Mouse (Mus musculus) heart, embryonic 13.5 days (tissue): ENCODE data around the gene Fkbp4. TPM values are rescaled to one million over a fixed set of nuclear protein-coding genes. Genes with fewer than 3 reads are reported as not detected.
"Not testable (repeated sequence)": the region's sequence is repeated elsewhere in the genome, so short reads cannot be mapped to it uniquely, and the experiment has no call there.

Source experiments
- ATAC-seq: fragments of 200-750 bp; cut with Nextera tagmentation; 2 replicates; pipeline ENCODE4 v1.8.0; 2017; ENCODE audit warnings: moderate TSS enrichment; ENCODE audit not compliant: insufficient number of reproducible peaks, low FRiP score, low TSS enrichment; ENCODE audit errors: extremely low read depth
- H3K27ac ChIP-seq: fragments of 300-500 bp; sonication (generic); replicated peaks from 2 replicates; pipeline ENCODE4 v1.5.1; 2015; ENCODE audit warnings: moderate library complexity, mild to moderate bottlenecking, inconsistent platforms
- H3K27me3 ChIP-seq: fragments of 300-500 bp; sonication (generic); replicated peaks from 2 replicates; pipeline ENCODE4 v1.6.1; 2015; ENCODE audit warnings: mild to moderate bottlenecking, inconsistent platforms
- H3K36me3 ChIP-seq: fragments of 300-500 bp; sonication (generic); 2 replicates; pipeline ENCODE4 v1.6.1; 2015; ENCODE audit warnings: mild to moderate bottlenecking, inconsistent platforms
- H3K4me1 ChIP-seq: fragments of 300-500 bp; sonication (generic); 2 replicates; pipeline ENCODE4 v1.6.1; 2015; ENCODE audit warnings: inconsistent platforms
- H3K4me2 ChIP-seq: fragments of 300-500 bp; sonication (generic); 2 replicates; pipeline ENCODE4 v1.6.1; 2015; ENCODE audit warnings: inconsistent platforms, mild to moderate bottlenecking, moderate library complexity
- H3K4me3 ChIP-seq: fragments of 300-500 bp; sonication (generic); 2 replicates; pipeline ENCODE4 v1.5.1; 2015; ENCODE audit warnings: moderate library complexity, mild to moderate bottlenecking, inconsistent platforms
- H3K9ac ChIP-seq: fragments of 300-500 bp; sonication (generic); 2 replicates; pipeline ENCODE4 v1.6.1; 2015; ENCODE audit warnings: inconsistent platforms, mild to moderate bottlenecking, moderate library complexity
- H3K9me3 ChIP-seq: fragments of 300-500 bp; sonication (generic); 2 replicates; pipeline ENCODE4 v1.6.1; 2016; ENCODE audit warnings: inconsistent platforms
- WGBS: fragments of 180-500 bp; shearing (Covaris S2); methylation state at CpG from one replicate; pipeline ENCODE4 v1.1.7; 2015; ENCODE audit warnings: mixed read lengths; 5-methylcytosine and 5-hydroxymethylcytosine counted together
- polyA plus RNA-seq: library from polyadenylated mRNA; unstranded; fragments of >200 nt; fragmentation: Nextera tagmentation; extraction: Ambion mirVana; gene quantifications from 2 replicates; pipeline ENCODE4 v1.2.1, GENCODE M21; 2015

The Fkbp4 gene
- polyA plus RNA-seq, 1 experiment from 2014 or later, result 257 TPM

DNA sequence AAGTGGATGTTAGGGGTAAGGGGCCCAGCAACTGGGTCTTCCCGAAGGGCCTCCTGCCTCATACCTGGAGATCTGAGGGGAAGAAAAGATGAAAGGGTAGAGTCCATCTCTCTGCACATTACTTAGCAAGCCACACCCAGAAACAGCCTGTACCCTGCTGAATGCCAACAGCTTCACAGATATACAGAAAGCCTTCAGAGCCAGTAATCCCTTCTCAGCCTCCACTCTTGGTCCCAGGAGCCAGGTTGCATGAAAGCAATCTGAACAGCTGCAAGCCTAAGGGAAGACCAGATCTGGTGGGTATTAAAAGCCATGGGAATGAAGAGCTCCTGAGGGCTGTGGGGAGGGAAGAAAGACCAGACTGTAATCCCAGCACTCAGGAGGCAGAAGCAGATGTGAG is 49.3 kb downstream of the Fkbp4 start:
- H3K4me1 ChIP-seq, result no peaks in the 10 kb centered on the region
- H3K4me2 ChIP-seq, result no peak overlapping the region
- H3K36me3 ChIP-seq, result no peaks in the 10 kb centered on the region
- no peaks in the 10 kb centered on the region for H3K9me3 ChIP-seq
- no peak overlapping the region for H3K27ac ChIP-seq
- H3K9ac ChIP-seq, result no peak overlapping the region
- WGBS, result 82% methylated on average over 1 of the region's 1 CpGs
- no peak for ATAC-seq
- H3K4me3 ChIP-seq, result no peak overlapping the region
- no peaks in the 10 kb centered on the region for H3K27me3 ChIP-seq

- no peak overlapping the region for H3K9ac ChIP-seq
- H3K27ac ChIP-seq, result no peak overlapping the region
- H3K4me2 ChIP-seq, result no peak overlapping the region
- no peaks in the 10 kb centered on the region for H3K27me3 ChIP-seq
- H3K4me3 ChIP-seq, result no peak overlapping the region
- H3K4me1 ChIP-seq, result no peaks in the 10 kb centered on the region
- no peaks in the 10 kb centered on the region for H3K9me3 ChIP-seq
- ATAC-seq, result no peak
- WGBS, result 70% methylated on average over 1 of the region's 1 CpGs
- H3K36me3 ChIP-seq, result no peaks in the 10 kb centered on the region
These were observed 53.5 kb downstream of the Fkbp4 start for GRCm38 (mm10) chr6:128385026-128385425.

GRCm38 (mm10) chr6:128383752-128384151 is 54.7 kb downstream of the Fkbp4 start:
- Histone ChIP-seq H3K36me3 (no peaks in the 10 kb centered on the region), H3K4me1 (no peaks in the 10 kb centered on the region), H3K9me3 (no peaks in the 10 kb centered on the region), H3K27me3 (no peaks in the 10 kb centered on the region), H3K27ac (no peak overlapping the region), H3K4me3 (no peak overlapping the region), H3K9ac (no peak overlapping the region), H3K4me2 (no peak overlapping the region)
- WGBS, result 80% methylated on average over 7 of the region's 7 CpGs
- no peak for ATAC-seq

GRCm38 (mm10) chr6:128381254-128381653 is 57.2 kb downstream of the Fkbp4 start:
- peaks cover 11% of the 10 kb centered on the region for H3K36me3 ChIP-seq
- H3K4me3 ChIP-seq, result no peak overlapping the region
- WGBS, result 66% methylated on average over 3 of the region's 3 CpGs
- no peak overlapping the region for H3K27ac ChIP-seq
- H3K9ac ChIP-seq, result no peak overlapping the region
- no peaks in the 10 kb centered on the region for H3K27me3 ChIP-seq
- ATAC-seq, result no peak
- H3K4me1 ChIP-seq, result no peaks in the 10 kb centered on the region
- H3K4me2 ChIP-seq, result no peak overlapping the region
- H3K9me3 ChIP-seq, result no peaks in the 10 kb centered on the region

- ATAC-seq, H3K4me1 ChIP-seq, H3K4me2 ChIP-seq, H3K9ac ChIP-seq, H3K9me3 ChIP-seq, H3K27ac ChIP-seq, H3K4me3 ChIP-seq, H3K27me3 ChIP-seq: not testable (repeated sequence)
- H3K36me3 ChIP-seq, result peaks cover 17% of the 10 kb centered on the region
- 43% methylated on average over 1 of the region's 1 CpGs for WGBS
These were observed 57.8 kb downstream of the Fkbp4 start for GRCm38 (mm10) chr6:128380594-128381167.

Other genes starting within 250 kb of the Fkbp4 start
- 2.9 and 3.4 TPM in 2 replicates for gene Tead4, start 137.9 kb downstream of the Fkbp4 start, polyA plus RNA-seq
- 9.1 and 10.1 TPM in 2 replicates for gene Tulp3, start 82.8 kb downstream of the Fkbp4 start, polyA plus RNA-seq
- gene Rhno1, start 75.8 kb downstream of the Fkbp4 start, polyA plus RNA-seq, result 71.8 and 82.5 TPM in 2 replicates
- 23.6 and 23.7 TPM in 2 replicates for gene Foxm1, start 75.7 kb downstream of the Fkbp4 start, polyA plus RNA-seq
- gene Tex52, start 63.2 kb downstream of the Fkbp4 start, polyA plus RNA-seq, result 0.28 TPM in 1 of 2 replicates, not detected in the other
- gene Gm44596, start 63.2 kb downstream of the Fkbp4 start, polyA plus RNA-seq, result not detected in 2 replicates
- 2.2 and 2.3 TPM in 2 replicates for gene Nrip2, start 39.4 kb downstream of the Fkbp4 start, polyA plus RNA-seq
- 28.6 and 30.6 TPM in 2 replicates for gene Itfg2, start 13.7 kb downstream of the Fkbp4 start, polyA plus RNA-seq
- gene Pzp, start 88.0 kb upstream of the Fkbp4 start, polyA plus RNA-seq, result 0.92 and 1.9 TPM in 2 replicates
- gene A2ml1, start 142.9 kb upstream of the Fkbp4 start, polyA plus RNA-seq, result 0.28 and 0.47 TPM in 2 replicates
- gene Klrb1a, start 184.9 kb upstream of the Fkbp4 start, polyA plus RNA-seq, result not detected in 2 replicates
- gene Clec2h, start 223.7 kb upstream of the Fkbp4 start, polyA plus RNA-seq, result not detected in 2 replicates